ENCODE assay signal across 21 mouse cellular contexts in genomic region chr2:133802666-133803065, GRCm38 (mm10).
DNase-seq lines count a peak whose midpoint lies in the region; ATAC-seq and TF ChIP-seq lines count a peak whose summit lies in the region.
"Had no signal": no experiment of that assay in that cellular context is flagged by ENCODE, and none has a peak within 500 bp of the region (broad histone marks: within the 10 kb centered on the region; RNA-seq: fewer than 3 reads in every experiment).

No protein-coding gene starts in this region.

- no peak overlapping the region for H3K9ac ChIP-seq in limb, embryonic 13.5 days
- H3K9ac ChIP-seq: forebrain, embryonic 12.5 days; heart, embryonic 15.5 days had no signal

- H3K4me2 ChIP-seq in limb, embryonic 13.5 days (replicated peaks), result peak overlapping the region; percentile 23; the same call in 1 of the 2 replicates
- H3K4me2 ChIP-seq: forebrain, embryonic 12.5 days; heart, embryonic 15.5 days had no signal

- DNase-seq in embryo, embryonic 10.5 days (ENCODE audit: low spot score), result peak; percentile 4
- no peak for DNase-seq in embryo, embryonic 9.5 days (ENCODE audit: extremely low spot score)
- DNase-seq in kidney, postnatal 4 days, result peak; percentile 8 to 19
- no peak for DNase-seq in kidney, adult 18-20 months
- peak; percentile 33 for DNase-seq in brain, embryonic 14.5 days (ENCODE audit: low read depth)
- DNase-seq in lung, postnatal 36 days, result no peak
- DNase-seq: adrenal gland, adult 2 months; cerebellum, adult 11 months; gastrocnemius, postnatal 25 days; heart, adult 2 months; heart, postnatal 4 days; kidney, adult 11 months; layer of hippocampus, adult 9-11 months; liver; right cerebral cortex, adult 18-20 months had no signal

- no peak for TF ChIP-seq CTCF in brain, embryonic 14.5 days (IDR thresholded peaks at IDR 0.05; ENCODE audit: borderline replicate concordance, extremely low read depth, insufficient read depth, insufficient read length)

- peak overlapping the region; percentile 33; the same call in 1 of the 2 replicates for H3K27ac ChIP-seq in limb, embryonic 13.5 days
- H3K27ac ChIP-seq: forebrain, embryonic 12.5 days; heart, adult 2 months; heart, embryonic 15.5 days; stomach, postnatal 0 days had no signal

- H3K36me3 ChIP-seq in limb, embryonic 13.5 days, result no peaks in the 10 kb centered on the region
- H3K36me3 ChIP-seq: forebrain, embryonic 12.5 days; heart, embryonic 15.5 days had no signal

- H3K4me1 ChIP-seq in limb, embryonic 13.5 days, result peaks cover 14% of the 10 kb centered on the region
- H3K4me1 ChIP-seq: forebrain, embryonic 12.5 days; heart, embryonic 15.5 days had no signal

- no peaks in the 10 kb centered on the region for H3K9me3 ChIP-seq in limb, embryonic 13.5 days
- H3K9me3 ChIP-seq: forebrain, embryonic 12.5 days; heart, embryonic 15.5 days had no signal

- no peaks in the 10 kb centered on the region for H3K27me3 ChIP-seq in limb, embryonic 13.5 days
- H3K27me3 ChIP-seq: forebrain, embryonic 12.5 days; heart, embryonic 15.5 days had no signal

- 11% methylated on average over 3 of the region's 3 CpGs for WGBS in limb, embryonic 13.5 days

- no peak overlapping the region for H3K4me3 ChIP-seq in limb, embryonic 13.5 days
- H3K4me3 ChIP-seq: forebrain, embryonic 12.5 days; heart, adult 2 months; heart, embryonic 15.5 days had no signal

- no peak for ATAC-seq in limb, embryonic 13.5 days (ENCODE audit: low FRiP score, low read depth)
- ATAC-seq: hindbrain, embryonic 16.5 days; lung, postnatal 0 days had no signal

- no peak for TF ChIP-seq POLR2A in brain, embryonic 14.5 days (IDR thresholded peaks at IDR 0.05; ENCODE audit: borderline replicate concordance, extremely low read depth, insufficient read depth, insufficient read length, poor library complexity, severe bottlenecking)

Comparison
In these comparisons a context has a peak if more than half of its experiments do, and no peak if none do; other contexts are left out.
1. DNase-seq: peak in embryo, embryonic 10.5 days (single experiment), kidney, postnatal 4 days (2 of 2) and brain, embryonic 14.5 days (single experiment); none in embryo, embryonic 9.5 days (single experiment), kidney, adult 18-20 months (single experiment) and lung, postnatal 36 days (single experiment).